Mouse (Mus musculus) megakaryocyte-erythroid progenitor cell, adult 5 weeks (primary cell): ENCODE measurements around the gene Eif2ak4. TPM values are rescaled to one million over a fixed set of nuclear protein-coding genes. Genes with fewer than 3 reads are reported as not detected.

Experiments used
- polyA plus RNA-seq: library from polyadenylated mRNA; stranded (reverse); fragments of >175 nt; gene quantifications from 2 replicates; pipeline ENCODE4 v1.2.3, GENCODE M21; 2012

Eif2ak4 gene
- 8.4 and 11.5 TPM in 2 replicates for polyA plus RNA-seq

GRCm38 (mm10) chr2:118388341-118389335 is at the start of gene Eif2ak4:
Gene Eif2ak4, plus strand, starts transcription at chr2:118388618.

GRCm38 (mm10) chr2:118372901-118373571 is 15.4 kb upstream of the Eif2ak4 start, which contains the start of gene Gpr176:
Gene Gpr176, minus strand, starts transcription at chr2:118373419.

DNA sequence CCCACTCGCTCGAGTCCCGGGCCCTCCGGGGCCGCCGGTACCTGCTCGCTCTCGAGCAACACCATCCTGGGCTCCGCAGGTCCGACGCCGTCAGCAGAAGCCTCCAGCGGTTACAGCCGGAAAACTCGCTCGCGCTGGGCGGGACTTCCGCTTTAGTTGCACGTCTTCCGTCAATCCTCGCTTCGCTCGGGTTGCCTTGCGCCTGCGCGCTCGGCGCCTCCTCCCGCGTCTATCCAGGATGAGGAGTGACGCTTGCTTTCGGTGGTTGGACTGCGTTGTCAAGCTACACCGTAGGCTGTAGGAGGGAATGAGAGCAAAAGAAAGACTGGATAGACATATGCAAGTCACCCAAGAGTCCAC is 91.1 kb downstream of the Eif2ak4 start, which contains the start of gene Srp14:
Srp14 (minus strand) TSS at position 162 of the 360 bp plus-strand sequence.

Other genes with a start within 250 kb of the Eif2ak4 start
- gene Fsip1, start 131.7 kb upstream of the Eif2ak4 start, polyA plus RNA-seq: 0.19 TPM in 1 of 2 replicates, not detected in the other
- 0.05 TPM in 1 of 2 replicates, not detected in the other for gene Gpr176, start 15.2 kb upstream of the Eif2ak4 start, polyA plus RNA-seq
- 95.7 and 104 TPM in 2 replicates for gene Srp14, start 91.1 kb downstream of the Eif2ak4 start, polyA plus RNA-seq
- gene Bmf, start 161.1 kb downstream of the Eif2ak4 start, polyA plus RNA-seq: 2.5 and 12.5 TPM in 2 replicates
- gene Bub1b, start 209.6 kb downstream of the Eif2ak4 start, polyA plus RNA-seq: 13.7 and 14.8 TPM in 2 replicates